In the genomic region with DNA sequence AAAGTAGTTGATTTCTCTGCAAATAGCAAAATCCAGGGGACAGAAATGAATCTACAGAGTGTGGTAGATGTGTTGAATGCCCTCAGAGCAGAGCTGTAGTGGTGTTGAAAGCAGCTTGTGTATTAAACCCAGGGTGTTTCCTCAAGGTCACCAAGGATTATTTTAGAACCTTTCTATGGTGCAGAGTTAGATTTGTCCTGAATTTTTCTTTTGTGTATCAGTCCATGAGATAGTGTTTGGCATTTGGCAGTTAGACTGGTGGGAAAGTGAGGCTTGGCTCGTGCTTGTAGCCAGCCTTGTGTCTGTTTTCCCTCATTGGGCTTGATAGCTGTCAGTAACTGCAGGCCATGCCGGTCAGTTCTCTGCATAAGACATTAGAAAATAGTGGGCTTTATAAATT, we compare ENCODE assay signal across 9 mouse cellular contexts. TPM values are rescaled to one million over a fixed set of nuclear protein-coding genes. Genes with fewer than 3 reads are reported as not detected.
DNase-seq lines count a peak whose midpoint lies in the region; ATAC-seq lines count a peak whose summit lies in the region.
"Had no signal": no experiment of that assay in that cellular context is flagged by ENCODE, and none has a peak within 500 bp of the region (broad histone marks: within the 10 kb centered on the region; RNA-seq: fewer than 3 reads in every experiment).

No protein-coding gene starts in this region.

- H3K27me3 ChIP-seq in liver, embryonic 12.5 days (replicated peaks) = no peaks in the 10 kb centered on the region
- H3K27me3 ChIP-seq in forebrain, embryonic 16.5 days (replicated peaks; ENCODE audit: control insufficient read depth, insufficient read depth, low read length) = no peaks in the 10 kb centered on the region
- H3K27me3 ChIP-seq in intestine, embryonic 14.5 days (replicated peaks; ENCODE audit: control insufficient read depth, insufficient read depth, low read length) = no peaks in the 10 kb centered on the region
- H3K27me3 ChIP-seq in neural tube, embryonic 15.5 days (replicated peaks) = no peaks in the 10 kb centered on the region

- peak overlapping the region; percentile 39 for H3K4me2 ChIP-seq in liver, embryonic 12.5 days
- H3K4me2 ChIP-seq in forebrain, embryonic 16.5 days (ENCODE audit: low read length) = peak overlapping the region; percentile 57
- H3K4me2 ChIP-seq in intestine, embryonic 14.5 days (ENCODE audit: low read length) = peak overlapping the region; percentile 30
- peak overlapping the region; percentile 49 for H3K4me2 ChIP-seq in neural tube, embryonic 15.5 days

- no peak overlapping the region for H3K4me3 ChIP-seq in liver, embryonic 12.5 days
- peak overlapping the region; percentile 27 for H3K4me3 ChIP-seq in forebrain, embryonic 16.5 days (replicated peaks; ENCODE audit: low read length)
- H3K4me3 ChIP-seq in intestine, embryonic 14.5 days (ENCODE audit: low read depth, low read length) = no peak overlapping the region
- H3K4me3 ChIP-seq in neural tube, embryonic 15.5 days (replicated peaks) = peak overlapping the region; percentile 22

- H3K4me1 ChIP-seq in liver, embryonic 12.5 days = peaks cover 65% of the 10 kb centered on the region
- H3K4me1 ChIP-seq in forebrain, embryonic 16.5 days (replicated peaks; ENCODE audit: control insufficient read depth, insufficient read depth, low read length) = peaks cover 31% of the 10 kb centered on the region
- H3K4me1 ChIP-seq in intestine, embryonic 14.5 days (replicated peaks; ENCODE audit: control insufficient read depth, insufficient read depth, low read length) = peaks cover 30% of the 10 kb centered on the region
- peaks cover 34% of the 10 kb centered on the region for H3K4me1 ChIP-seq in neural tube, embryonic 15.5 days

- no peak for DNase-seq in liver
- no peak for DNase-seq in intestine, embryonic 14.5 days (ENCODE audit: low spot score)
- no peak for DNase-seq in gastrocnemius, postnatal 4 days (ENCODE audit: low spot score in 2 of 2)
- no peak for DNase-seq in layer of hippocampus, adult 9-11 months
- DNase-seq: cerebellum, adult 8-10 months had no signal

- no peak overlapping the region for H3K9ac ChIP-seq in liver, embryonic 12.5 days
- no peak overlapping the region; the same call in 1 of the 2 replicates for H3K9ac ChIP-seq in forebrain, embryonic 16.5 days (replicated peaks; ENCODE audit: low read depth, low read length)
- no peak overlapping the region for H3K9ac ChIP-seq in intestine, embryonic 14.5 days (ENCODE audit: low read length)
- H3K9ac ChIP-seq in neural tube, embryonic 15.5 days (replicated peaks) = 0 out of 2 replicates have a peak overlapping the region, but pooled peaks have one; percentile 11

- H3K9me3 ChIP-seq in liver, embryonic 12.5 days (replicated peaks) = no peaks in the 10 kb centered on the region
- no peaks in the 10 kb centered on the region for H3K9me3 ChIP-seq in forebrain, embryonic 16.5 days (ENCODE audit: control insufficient read depth, low read length)
- H3K9me3 ChIP-seq in intestine, embryonic 14.5 days (ENCODE audit: control insufficient read depth, low read length) = no peaks in the 10 kb centered on the region
- no peaks in the 10 kb centered on the region for H3K9me3 ChIP-seq in neural tube, embryonic 15.5 days (replicated peaks)

- no peak overlapping the region for H3K27ac ChIP-seq in liver, embryonic 12.5 days
- H3K27ac ChIP-seq in forebrain, embryonic 16.5 days (ENCODE audit: low read length) = no peak overlapping the region
- no peak overlapping the region for H3K27ac ChIP-seq in intestine, embryonic 14.5 days (ENCODE audit: low read depth)
- H3K27ac ChIP-seq in neural tube, embryonic 15.5 days (replicated peaks) = no peak overlapping the region

- WGBS in liver, embryonic 12.5 days (ENCODE audit: insufficient replicate concordance) = 54% methylated on average over 2 of the region's 2 CpGs
- WGBS in forebrain, embryonic 16.5 days = 11% methylated on average over 2 of the region's 2 CpGs
- 31% methylated on average over 2 of the region's 2 CpGs for WGBS in intestine, embryonic 14.5 days
- 37% methylated on average over 2 of the region's 2 CpGs for WGBS in neural tube, embryonic 15.5 days

- ATAC-seq in liver, embryonic 12.5 days = no peak
- ATAC-seq in forebrain, embryonic 16.5 days = no peak
- ATAC-seq in intestine, embryonic 14.5 days (replicated peaks; ENCODE audit: low FRiP score, low TSS enrichment, low read depth) = no peak
- no peak for ATAC-seq in neural tube, embryonic 15.5 days (ENCODE audit: low FRiP score)
- ATAC-seq in monocyte, adult 5-6 weeks (replicated peaks; ENCODE audit: insufficient number of reproducible peaks, low FRiP score, low TSS enrichment, poor library complexity, severe bottlenecking) = no peak

- peaks cover 37% of the 10 kb centered on the region for H3K36me3 ChIP-seq in liver, embryonic 12.5 days
- H3K36me3 ChIP-seq in forebrain, embryonic 16.5 days (ENCODE audit: control insufficient read depth, insufficient read depth) = no peaks in the 10 kb centered on the region
- peaks cover 9% of the 10 kb centered on the region; the same call in 1 of the 2 replicates for H3K36me3 ChIP-seq in intestine, embryonic 14.5 days (ENCODE audit: control insufficient read depth, insufficient read depth, low read length)
- H3K36me3 ChIP-seq in neural tube, embryonic 15.5 days = no peaks in the 10 kb centered on the region

RNA-seq across cellular contexts. Expression of a gene that starts 6.0 kb away (rescaled TPM):
- polyA plus RNA-seq in liver, embryonic 12.5 days (2016; fragmentation: Nextera tagmentation; extraction: Ambion mirVana) = 107 and 109 TPM in 2 replicates
- polyA plus RNA-seq in forebrain, embryonic 16.5 days (2015; fragmentation: Nextera tagmentation; extraction: Ambion mirVana) = 250 and 261 TPM in 2 replicates
- 126 and 138 TPM in 2 replicates for polyA plus RNA-seq in intestine, embryonic 14.5 days (2014; fragmentation: Nextera tagmentation; extraction: Ambion mirVana)
- polyA plus RNA-seq in neural tube, embryonic 15.5 days (2015; fragmentation: Nextera tagmentation; extraction: Ambion mirVana) = 240 and 262 TPM in 2 replicates
- 10 to 100 TPM; 42.6 to 48.8 TPM for total RNA-seq in gastrocnemius, postnatal 4 days (2021)
- 30.8 to 47.5 TPM (median 45.4 TPM) in 3 replicates for total RNA-seq in monocyte, adult 5-6 weeks (2017)

Comparison
In these comparisons a context has a peak if more than half of its experiments do, and no peak if none do; other contexts are left out.
1. H3K4me3 ChIP-seq: peak in forebrain, embryonic 16.5 days (single experiment) and neural tube, embryonic 15.5 days (single experiment); none in liver, embryonic 12.5 days (single experiment) and intestine, embryonic 14.5 days (single experiment).
2. Peak in every context shown above with its lines, with median percentiles within 50 percentile points of each other: H3K4me2 ChIP-seq.